Mouse (Mus musculus): Measurements from ENCODE around the gene Spata31d1b.

DNA sequence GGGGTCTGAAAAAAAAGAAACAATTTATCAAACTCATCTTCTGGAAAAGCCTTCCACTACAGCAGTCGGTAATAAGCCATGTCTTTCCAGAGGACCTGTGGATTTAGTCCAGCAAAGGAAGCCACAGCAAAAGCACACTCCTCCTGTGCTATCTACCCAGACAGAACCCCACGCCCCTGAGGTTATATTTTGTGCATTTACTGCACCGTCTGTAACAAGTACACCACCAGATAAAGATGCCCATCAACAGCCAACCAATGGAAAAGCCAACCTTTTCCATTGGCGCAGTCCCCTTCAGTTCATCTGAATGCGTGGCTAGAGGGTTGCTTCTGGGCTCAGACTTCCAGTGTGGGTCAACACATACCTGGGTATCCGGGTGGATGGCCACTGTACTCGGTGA, 50.7 kb downstream of the Spata31d1b start:
- TF ChIP-seq CTCF (IDR thresholded peaks at IDR 0.05; ENCODE audit: low read depth) (no peak), EP300 (optimal IDR thresholded peaks at IDR 0.05) (no peak)

Measured in stomach, postnatal 0 days (tissue).